Mouse (Mus musculus) liver, embryonic 12.5 days (tissue): ENCODE measurements around the gene Gm16513. TPM values are rescaled to one million over a fixed set of nuclear protein-coding genes. Genes with fewer than 3 reads are reported as not detected.
"Not testable (repeated sequence)": the region's sequence is repeated elsewhere in the genome, so short reads cannot be mapped to it uniquely, and the experiment has no call there.

Source experiments
- ATAC-seq: fragments of 200-750 bp; cut with Nextera tagmentation; 2 replicates; pipeline ENCODE4 v1.8.0; 2017; ENCODE audit warnings: moderate number of reproducible peaks, mild to moderate bottlenecking, moderate library complexity
- H3K27ac ChIP-seq: fragments of 300-500 bp; sonication (generic); 2 replicates; pipeline ENCODE4 v1.5.1; 2016; ENCODE audit warnings: mild to moderate bottlenecking
- H3K27me3 ChIP-seq: fragments of 300-500 bp; sonication (generic); replicated peaks from 2 replicates; pipeline ENCODE4 v1.6.1; 2016; ENCODE audit warnings: mild to moderate bottlenecking, moderate library complexity
- H3K36me3 ChIP-seq: fragments of 300-500 bp; sonication (generic); 2 replicates; pipeline ENCODE4 v1.6.1; 2016; ENCODE audit warnings: mild to moderate bottlenecking, moderate library complexity
- H3K4me1 ChIP-seq: fragments of 300-500 bp; sonication (generic); 2 replicates; pipeline ENCODE4 v1.6.1; 2016
- H3K4me2 ChIP-seq: fragments of 300-500 bp; sonication (generic); 2 replicates; pipeline ENCODE4 v1.6.1; 2016; ENCODE audit warnings: mild to moderate bottlenecking, moderate library complexity
- H3K4me3 ChIP-seq: fragments of 300-500 bp; sonication (generic); 2 replicates; pipeline ENCODE4 v1.5.1; 2016; ENCODE audit warnings: mild to moderate bottlenecking, moderate library complexity
- H3K9ac ChIP-seq: fragments of 300-500 bp; sonication (generic); 2 replicates; pipeline ENCODE4 v1.6.1; 2016; ENCODE audit warnings: mild to moderate bottlenecking, moderate library complexity
- H3K9me3 ChIP-seq: fragments of 300-500 bp; sonication (generic); replicated peaks from 2 replicates; pipeline ENCODE4 v1.6.1; 2016; ENCODE audit warnings: mild to moderate bottlenecking, moderate library complexity
- WGBS: fragments of 180-500 bp; shearing (Covaris S2); methylation state at CpG from one replicate; pipeline ENCODE4 v1.1.7; 2016; ENCODE audit not compliant: insufficient replicate concordance; 5-methylcytosine and 5-hydroxymethylcytosine counted together
- polyA plus RNA-seq: library from polyadenylated mRNA; unstranded; fragments of >200 nt; fragmentation: Nextera tagmentation; extraction: Ambion mirVana; gene quantifications from 2 replicates; pipeline ENCODE4 v1.2.1, GENCODE M21; 2016

Gm16513 gene
- not detected in 2 replicates for polyA plus RNA-seq

DNA sequence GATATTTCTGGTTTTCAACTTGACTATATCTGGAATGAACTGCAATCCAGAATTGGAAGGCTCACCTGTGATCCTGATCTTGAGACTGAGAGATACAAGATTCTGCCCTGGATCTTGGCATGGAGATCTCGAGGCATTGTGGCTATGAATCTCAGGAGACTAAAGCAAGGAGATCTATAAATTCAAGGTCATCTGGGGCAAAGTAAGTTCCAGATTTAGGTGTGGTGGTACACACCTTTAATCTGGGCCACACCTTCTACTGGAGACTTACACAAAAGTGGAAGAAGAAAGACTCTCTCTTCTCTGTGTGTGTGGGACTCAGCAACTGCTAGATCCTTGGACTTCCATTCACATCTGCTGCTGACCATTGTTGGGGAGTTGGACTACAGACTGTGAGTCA lies at the start of gene Gm16513:
Gene Gm16513, plus strand, starts transcription at position 301 of the 400 bp plus-strand sequence.
- not testable (repeated sequence) for H3K36me3 ChIP-seq, H3K4me2 ChIP-seq, H3K27me3 ChIP-seq, H3K4me1 ChIP-seq, H3K9ac ChIP-seq, H3K4me3 ChIP-seq, H3K9me3 ChIP-seq, H3K27ac ChIP-seq, ATAC-seq
- WGBS = no CpG with 5 or more reads among the region's 1 CpGs

Other genes with a start within 250 kb of the Gm16513 start
- not detected in 2 replicates for gene Gm6367, start 194.0 kb upstream of the Gm16513 start, polyA plus RNA-seq
- gene Gm7942, start 75.7 kb upstream of the Gm16513 start, polyA plus RNA-seq = not detected in 2 replicates
- gene Gm10424, start 90.1 kb downstream of the Gm16513 start, polyA plus RNA-seq = not detected in 2 replicates
- not detected in 2 replicates for gene Gm3259, start 123.3 kb downstream of the Gm16513 start, polyA plus RNA-seq